Mouse (Mus musculus) heart, adult 2 months (tissue): ENCODE results near the gene Mettl7a2.

Experiments used
- CTCF ChIP-seq: fragments of 200-600 bp; IDR thresholded peaks from 2 replicates; pipeline ENCODE4 v1.8.1; 2022; ENCODE audit warnings: antibody characterized with exemption, mild to moderate bottlenecking, moderate library complexity
- POLR2A ChIP-seq: fragments of 200-500 bp; IDR thresholded peaks from 2 replicates; pipeline ENCODE4 v1.6.1; 2011; ENCODE audit warnings: mild to moderate bottlenecking, low read depth, low read length, control low read depth; ENCODE audit not compliant: insufficient read depth

DNA sequence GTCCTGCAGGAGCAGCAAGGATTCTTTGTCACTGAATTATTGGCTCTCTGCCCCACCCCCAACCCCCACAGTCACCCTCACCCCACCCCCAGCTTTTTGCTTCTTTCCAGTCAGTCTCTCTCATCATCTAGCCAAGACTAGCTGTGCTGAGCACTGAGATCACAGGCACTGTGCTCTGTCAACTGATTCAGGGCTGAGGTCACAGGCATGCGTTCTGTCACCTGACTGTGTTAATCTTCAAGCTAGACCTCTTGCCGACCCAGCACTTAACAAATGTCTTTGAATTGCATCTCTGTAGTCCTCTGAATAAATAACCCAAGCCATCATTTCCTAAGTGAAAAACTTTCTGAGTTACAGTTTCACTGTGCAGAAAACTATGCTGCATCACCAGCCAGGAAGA, 3.5 kb upstream of the Mettl7a2 start:
- TF ChIP-seq POLR2A (no peak), CTCF (no peak)
